Mouse (Mus musculus) kidney, adult 10 weeks (tissue): ENCODE data around the gene Myd88. TPM values are rescaled to one million over a fixed set of nuclear protein-coding genes. Genes with fewer than 3 reads are reported as not detected.

Experiments
- polyA plus RNA-seq: library from polyadenylated mRNA; stranded (reverse); fragments of 350-450 nt; fragmentation: Illumina TruSeq; extraction: RNeasy Lipid Tissue Mini Kit (QIAGEN cat#74804); gene quantifications from one replicate; pipeline ENCODE4 v1.2.3, GENCODE M21; 2014; ENCODE audit warnings: low read depth, low replicate concordance

Gene Myd88
- 4.1 TPM for polyA plus RNA-seq

DNA sequence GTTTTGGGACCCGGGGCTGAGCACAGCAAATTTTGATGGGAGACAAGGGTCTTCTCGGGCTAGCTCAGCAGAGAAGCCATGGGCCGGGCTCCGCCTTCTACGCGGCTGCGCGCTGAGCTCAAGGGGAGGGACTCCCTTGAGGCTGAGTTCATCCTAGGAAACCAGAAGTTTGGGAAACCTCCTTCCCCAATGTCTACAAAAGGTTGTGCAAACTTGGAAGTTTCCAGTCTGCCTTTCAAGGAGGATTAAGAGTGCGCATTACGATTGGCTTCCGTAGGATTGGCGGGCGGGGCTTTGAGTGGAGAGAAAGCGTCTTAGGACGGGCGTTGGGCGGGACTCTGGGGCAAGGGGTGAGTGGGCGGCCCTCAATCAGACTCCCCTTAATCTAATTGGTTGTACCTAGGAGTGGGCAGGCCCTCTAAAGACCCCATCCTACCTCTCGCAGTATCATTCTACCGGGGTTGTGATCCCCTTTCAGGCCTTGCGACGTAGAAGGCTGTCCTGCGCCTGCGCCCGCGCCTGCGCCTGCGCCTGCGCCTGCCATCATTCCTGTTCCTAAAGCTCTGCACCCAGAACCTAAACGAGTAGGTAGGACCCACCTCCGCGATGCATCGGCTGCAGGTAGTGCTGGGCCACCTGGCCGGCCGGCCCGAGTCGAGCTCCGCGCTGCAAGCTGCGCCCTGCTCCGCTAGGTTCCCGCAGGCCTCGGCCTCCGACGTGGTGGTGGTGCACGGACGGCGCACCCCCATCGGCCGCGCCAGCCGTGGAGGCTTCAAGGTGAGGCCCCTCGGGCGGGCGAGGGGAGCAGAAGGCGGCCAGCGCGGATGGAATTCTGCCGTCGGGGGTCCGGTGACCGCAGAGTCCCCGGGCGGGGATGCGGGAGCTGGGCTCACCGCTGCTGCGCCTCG is at the start of gene Myd88:
Myd88 (minus strand) TSS at position 503 of the 908 bp plus-strand sequence.

DNA sequence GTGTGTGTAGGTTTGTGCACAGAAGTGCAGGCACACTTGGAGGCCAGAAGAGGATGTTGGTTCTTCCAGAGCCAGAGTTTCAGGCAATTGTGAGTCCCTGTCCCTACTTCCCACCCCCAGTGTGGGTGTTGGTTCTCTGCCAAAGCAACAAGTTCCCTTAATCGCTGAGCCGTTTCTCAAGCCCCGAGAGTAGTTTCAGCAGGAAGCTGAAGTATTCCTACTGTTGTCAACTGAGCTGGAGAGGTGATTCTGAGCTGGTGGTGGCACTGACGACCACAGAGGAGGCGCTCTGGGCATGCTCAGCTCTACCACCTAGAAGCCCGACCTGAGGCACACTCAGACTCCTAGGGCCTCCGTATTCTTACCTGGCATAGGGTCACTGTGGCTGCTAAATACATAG is 24.1 kb upstream of the Myd88 start, which contains the start of gene Slc22a14:
Slc22a14 (minus strand) TSS at position 270 of the 400 bp plus-strand sequence.

DNA sequence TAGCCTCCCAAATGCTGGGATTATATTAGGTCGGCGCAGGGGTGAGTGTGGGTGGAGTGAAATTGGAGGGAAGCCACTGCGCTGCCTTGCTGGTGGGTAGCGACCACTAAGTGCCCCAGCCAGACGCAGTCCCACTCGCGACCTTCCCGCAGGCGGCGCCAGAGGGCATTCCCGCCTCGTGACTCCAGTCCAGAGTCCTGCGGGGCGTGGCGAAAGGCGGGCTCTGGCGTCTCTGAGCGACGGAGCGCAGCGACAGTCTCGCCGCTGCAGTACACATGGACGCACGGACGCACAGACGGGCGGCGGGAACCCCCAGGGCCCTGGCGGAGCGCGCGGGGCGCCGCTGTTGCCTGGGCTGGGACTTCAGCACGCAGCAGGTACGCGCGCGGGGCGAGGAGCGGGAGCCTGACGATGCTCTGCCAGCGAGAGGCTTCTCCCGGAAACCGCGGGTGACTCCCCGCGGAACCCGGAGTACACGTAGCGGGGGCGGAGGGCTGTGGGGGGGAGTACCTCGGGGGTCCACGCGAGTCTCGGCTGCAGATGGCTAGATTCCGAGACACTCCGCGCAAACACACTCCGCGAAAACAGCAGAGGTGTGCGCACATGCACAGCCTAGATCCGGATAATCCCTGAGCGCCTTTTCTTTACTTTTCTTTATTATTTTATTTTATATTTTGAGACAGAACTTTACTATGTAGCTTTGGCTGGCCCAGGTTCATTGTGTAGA is 16.3 kb upstream of the Myd88 start, which contains the start of gene Xylb:
Xylb (plus strand) TSS at position 51 of the 727 bp plus-strand sequence.

DNA sequence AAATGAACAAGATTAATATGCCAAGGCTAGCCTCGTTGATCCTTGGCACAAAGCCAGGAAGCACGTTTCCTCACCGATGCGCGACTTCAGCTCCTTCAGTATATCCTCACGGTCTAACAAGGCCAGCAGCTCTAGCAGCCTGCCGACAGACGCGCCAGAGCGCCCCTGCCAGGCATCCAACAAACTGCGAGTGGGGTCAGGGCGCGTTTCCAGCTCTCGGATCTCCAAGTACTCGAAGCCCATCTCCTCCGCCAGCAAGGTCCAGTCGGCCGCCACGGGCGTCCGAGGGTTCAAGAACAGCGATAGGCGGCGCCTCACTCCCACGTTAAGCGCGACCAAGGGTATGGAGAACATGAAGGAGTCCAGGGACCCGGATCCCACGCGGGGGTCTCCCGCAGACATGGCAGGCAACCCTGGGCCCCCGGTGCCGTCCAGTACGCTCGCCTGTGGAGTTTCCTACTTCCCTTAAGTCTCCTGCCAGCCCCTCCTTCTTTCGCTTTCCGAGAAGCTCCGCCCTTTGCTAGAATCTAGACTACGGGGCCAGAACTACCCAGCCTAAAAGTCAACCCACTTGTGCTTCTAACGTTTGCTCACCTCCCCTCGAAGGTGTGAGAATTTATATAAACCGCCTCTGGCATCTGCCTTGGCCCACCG is 1.5 kb downstream of the Myd88 start, which contains the start of gene Acaa1a:
Acaa1a (plus strand) TSS at position 119 of the 654 bp plus-strand sequence.

DNA sequence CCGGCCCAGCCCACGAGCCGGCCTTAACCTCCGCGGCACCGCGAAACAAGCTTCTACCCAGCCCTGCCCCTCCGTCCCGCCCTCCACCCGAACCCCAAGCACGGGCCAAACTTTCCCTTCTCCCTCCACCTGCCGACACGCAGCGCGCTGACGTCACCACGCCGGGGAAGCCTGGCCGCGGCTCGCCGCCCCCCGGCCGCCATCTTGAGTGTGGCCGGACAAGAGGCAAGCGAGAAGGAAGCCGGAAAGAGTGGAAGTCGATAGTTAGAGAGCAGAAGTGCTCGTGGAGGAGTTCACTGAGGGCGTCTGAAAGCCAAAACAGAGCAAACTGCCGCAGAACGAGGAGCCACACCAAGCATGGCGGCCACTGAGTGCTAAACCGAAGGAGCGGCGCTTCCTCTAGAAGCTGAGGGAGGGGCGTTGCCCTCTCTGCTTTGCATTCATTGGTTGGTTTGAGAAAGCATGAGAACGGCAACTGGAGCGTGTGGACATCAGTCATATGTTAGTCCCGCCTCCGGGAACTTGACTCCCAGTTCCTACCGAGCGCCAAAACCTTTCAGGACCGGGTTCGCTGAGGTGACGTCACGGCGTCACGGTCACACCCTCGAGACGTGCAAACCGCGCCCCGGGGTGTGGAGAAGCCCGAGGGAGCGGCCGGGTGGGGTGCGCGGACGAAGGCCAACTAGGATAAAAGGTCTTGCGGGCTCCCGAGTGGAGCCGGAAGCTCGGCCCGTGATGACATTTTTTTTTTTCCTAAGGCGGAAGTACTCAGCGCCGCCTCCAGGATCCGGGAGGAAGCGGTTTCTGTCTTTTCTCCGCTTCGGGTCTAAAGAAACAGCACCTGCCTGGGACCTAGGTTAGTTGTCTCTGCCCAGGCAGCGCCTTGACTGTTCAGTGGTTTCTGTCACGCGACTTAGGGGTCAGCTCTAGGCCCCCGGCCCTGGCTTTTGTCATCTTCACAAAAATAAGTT is 18.6 kb downstream of the Myd88 start, which contains the start of gene Oxsr1:
Oxsr1 (minus strand) TSS at position 139 of the 971 bp plus-strand sequence.

Other genes with a start within 250 kb of the Myd88 start
- 0.28 TPM for gene Plcd1, start 247.9 kb downstream of the Myd88 start, polyA plus RNA-seq
- gene Dlec1, start 238.9 kb downstream of the Myd88 start, polyA plus RNA-seq, result 3.6 TPM
- gene Acaa1b, start 184.3 kb downstream of the Myd88 start, polyA plus RNA-seq, result 4.8 TPM
- not detected for gene Gm47289, start 182.2 kb downstream of the Myd88 start, polyA plus RNA-seq
- 3.5 TPM for gene Slc22a13, start 132.3 kb downstream of the Myd88 start, polyA plus RNA-seq
- 35.1 TPM for gene Oxsr1, start 19.0 kb downstream of the Myd88 start, polyA plus RNA-seq
- gene Acaa1a, start 1.7 kb downstream of the Myd88 start, polyA plus RNA-seq, result 1.7 TPM
- gene Xylb, start 16.0 kb upstream of the Myd88 start, polyA plus RNA-seq, result 128 TPM
- 1.2 TPM for gene Slc22a14, start 24.1 kb upstream of the Myd88 start, polyA plus RNA-seq
- gene Acvr2b, start 60.7 kb upstream of the Myd88 start, polyA plus RNA-seq, result 0.53 TPM
- 1.5 TPM for gene Exog, start 103.5 kb upstream of the Myd88 start, polyA plus RNA-seq
- 0.08 TPM for gene Scn5a, start 237.6 kb upstream of the Myd88 start, polyA plus RNA-seq